Mouse (Mus musculus) small intestine, adult 2 months (tissue): ENCODE data around the gene Rab31.

Source experiments
- CTCF ChIP-seq: fragments of 200-500 bp; IDR thresholded peaks from 2 replicates; pipeline ENCODE4 v1.5.1; 2012; ENCODE audit warnings: low read depth, mild to moderate bottlenecking, control low read depth, inconsistent platforms, low read length, moderate library complexity, mixed read lengths; ENCODE audit not compliant: insufficient replicate concordance, insufficient read length; ENCODE audit errors: extremely low read depth
- POLR2A ChIP-seq: fragments of 200-500 bp; IDR thresholded peaks from 2 replicates; pipeline ENCODE4 v1.6.1; 2012; ENCODE audit warnings: low read depth, mild to moderate bottlenecking, control low read depth, inconsistent platforms, low read length, moderate library complexity

DNA sequence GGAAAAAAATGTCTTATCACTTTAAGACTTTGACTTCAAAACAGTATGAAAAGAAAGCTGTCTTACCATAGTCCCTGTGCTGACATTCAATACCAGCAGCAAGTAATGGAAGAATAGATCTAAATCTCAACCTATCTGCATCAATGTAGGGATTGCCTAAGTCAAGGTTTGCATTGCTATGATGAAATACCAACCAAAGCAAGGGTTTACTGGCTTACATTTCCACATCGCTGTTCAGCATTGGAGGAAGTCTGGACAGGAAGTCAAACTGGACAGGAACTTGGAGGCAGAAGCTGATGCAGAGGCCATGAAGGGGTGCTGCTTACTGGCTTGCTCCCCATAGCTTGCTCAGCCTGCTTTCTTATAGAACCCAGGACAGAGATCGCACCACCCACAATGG lies 54.0 kb downstream of the Rab31 start:
- TF ChIP-seq POLR2A, result no peak
- TF ChIP-seq CTCF, result no peak
